Mouse (Mus musculus): ENCODE measurements around the gene Ptpre.
A peak's percentile ranks its signal among the peaks of the same experiment; 100 is the strongest.
"Not testable (repeated sequence)": the region's sequence is repeated elsewhere in the genome, so short reads cannot be mapped to it uniquely, and the experiment has no call there.

Gene Ptpre

DNA sequence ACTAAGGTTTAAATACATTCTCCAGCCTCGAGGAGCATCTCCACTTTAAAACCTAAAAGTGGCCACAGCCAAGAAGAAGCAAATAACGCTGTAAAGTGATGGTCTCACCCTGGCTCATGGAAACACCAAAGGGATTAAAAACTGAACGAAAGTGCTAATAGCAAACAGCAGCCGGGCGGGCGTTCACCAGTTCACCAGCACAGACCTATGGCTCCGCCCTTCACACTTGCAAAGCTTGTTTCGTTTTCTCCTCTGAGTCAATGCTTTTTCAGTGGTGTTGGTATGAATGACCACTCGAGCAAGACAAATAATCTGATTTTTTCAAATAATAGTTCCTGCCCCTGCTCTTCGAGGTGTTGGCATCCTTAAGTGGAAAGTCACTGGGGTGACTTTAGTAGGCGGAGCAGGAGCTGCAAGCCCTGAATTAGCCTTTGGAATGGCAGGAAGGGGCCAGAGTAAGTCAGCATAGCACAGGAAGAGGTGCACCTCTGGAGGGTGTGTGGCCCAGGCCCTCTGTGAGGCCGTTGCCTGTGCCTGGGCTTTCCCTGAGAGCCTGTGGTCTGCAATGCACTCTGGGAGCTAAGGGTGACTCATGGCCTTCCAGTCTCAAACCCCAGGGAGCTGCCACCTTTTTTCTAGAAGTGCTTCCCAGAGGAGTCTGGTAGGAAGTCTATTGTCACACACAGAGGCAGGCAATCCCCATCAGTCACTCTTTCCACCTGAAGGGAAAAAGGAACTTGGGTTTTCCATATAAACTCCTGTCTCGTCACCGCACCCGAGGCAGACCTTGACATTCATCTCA is 67.9 kb downstream of the Ptpre start:
- peak; percentile 73 for DNase-seq (ENCODE audit: low read depth)

DNA sequence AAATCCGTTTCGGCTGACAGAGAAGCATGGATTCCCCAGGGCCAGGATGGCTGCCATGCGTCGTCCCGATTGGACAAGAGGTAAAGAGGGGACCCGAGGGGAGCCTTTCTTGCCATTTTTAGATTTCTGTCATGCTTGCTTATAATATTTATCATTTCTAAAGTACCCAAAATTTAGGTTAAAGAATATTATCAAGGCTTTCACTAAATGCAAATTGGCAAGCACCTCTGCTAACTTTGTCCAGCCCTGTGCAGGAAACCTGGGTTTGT is 68.5 kb downstream of the Ptpre start:
- DNase-seq (ENCODE audit: low read depth): no peak

DNA sequence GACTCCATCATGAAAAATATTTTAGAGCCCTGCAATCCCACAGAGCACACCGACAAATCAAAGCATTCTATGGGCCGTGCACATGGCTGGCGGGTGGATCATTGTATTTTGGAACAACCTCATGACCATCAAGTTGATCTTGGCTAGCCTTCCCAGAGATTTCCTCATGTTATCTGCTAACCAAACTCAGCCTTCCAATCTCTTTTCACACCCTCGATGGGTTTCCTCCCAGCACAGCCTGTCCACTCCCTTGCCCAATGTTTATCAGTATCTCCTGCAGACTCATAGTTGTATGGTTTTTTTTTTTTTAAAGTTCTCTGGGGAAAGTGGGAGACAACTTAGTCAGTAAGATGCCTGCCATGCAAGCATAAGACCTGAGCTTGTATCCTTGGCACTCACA is 70.9 kb downstream of the Ptpre start:
- DNase-seq (ENCODE audit: low read depth): no peak

DNA sequence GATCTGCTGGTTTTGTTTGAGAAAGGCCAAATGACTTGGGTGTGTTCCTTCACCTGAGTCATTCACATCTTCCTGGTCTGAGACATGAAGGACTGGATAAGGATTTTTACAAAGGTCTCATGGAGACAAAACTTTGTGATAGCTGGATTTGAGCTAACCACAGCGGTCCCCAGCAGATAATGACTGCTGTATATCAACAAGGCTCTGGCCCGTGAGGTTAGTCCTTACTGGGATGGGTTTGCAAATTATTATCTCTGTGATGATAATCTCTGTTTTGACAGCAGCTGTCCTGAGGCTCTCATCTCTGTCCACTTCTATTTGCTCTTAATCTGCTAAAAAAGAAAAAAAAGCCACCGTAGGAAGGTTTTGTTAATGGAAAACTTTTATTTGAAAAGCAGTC is 71.7 kb downstream of the Ptpre start:
- DNase-seq (ENCODE audit: low read depth): no peak

DNA sequence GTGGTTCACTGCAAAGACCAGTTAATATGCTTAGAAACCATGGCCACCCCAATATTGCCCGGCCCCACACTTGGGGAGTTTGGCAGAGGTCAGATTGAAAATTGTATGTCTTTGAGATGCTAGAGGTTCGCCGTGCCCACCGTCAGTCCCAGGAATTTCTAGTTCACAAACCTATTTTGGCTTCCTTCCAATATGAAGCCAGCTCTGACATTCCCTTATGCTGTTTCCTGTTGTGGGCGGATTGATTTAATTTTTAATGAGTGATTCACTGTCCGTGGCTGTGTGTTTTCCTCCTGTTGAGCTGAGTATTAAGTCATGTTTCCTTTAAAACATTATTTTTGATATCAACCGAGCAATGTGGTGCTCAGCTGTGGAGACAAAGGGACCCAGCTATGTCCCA is 72.4 kb downstream of the Ptpre start:
- no peak for DNase-seq (ENCODE audit: low read depth)

DNA sequence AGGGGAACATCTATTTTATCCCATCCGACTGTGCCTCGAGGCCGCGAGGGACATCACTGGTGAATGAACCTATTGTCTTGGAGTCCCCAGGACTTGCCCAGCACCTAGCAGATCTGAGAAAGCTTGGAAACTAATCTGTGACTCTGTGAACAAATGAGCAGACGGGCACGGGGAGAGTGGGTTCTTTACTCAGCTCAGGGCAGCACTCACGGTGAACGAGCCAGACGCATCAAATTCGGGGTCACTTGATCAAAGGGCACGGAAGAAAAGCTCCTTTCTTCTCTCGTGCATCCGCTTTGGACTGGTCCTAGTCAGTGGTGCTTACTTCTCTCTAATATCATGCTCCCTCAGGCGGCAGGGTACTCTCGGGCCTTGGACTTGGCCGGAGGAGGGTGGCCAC is 75.0 kb downstream of the Ptpre start:
- no peak for DNase-seq (ENCODE audit: low read depth)

DNA sequence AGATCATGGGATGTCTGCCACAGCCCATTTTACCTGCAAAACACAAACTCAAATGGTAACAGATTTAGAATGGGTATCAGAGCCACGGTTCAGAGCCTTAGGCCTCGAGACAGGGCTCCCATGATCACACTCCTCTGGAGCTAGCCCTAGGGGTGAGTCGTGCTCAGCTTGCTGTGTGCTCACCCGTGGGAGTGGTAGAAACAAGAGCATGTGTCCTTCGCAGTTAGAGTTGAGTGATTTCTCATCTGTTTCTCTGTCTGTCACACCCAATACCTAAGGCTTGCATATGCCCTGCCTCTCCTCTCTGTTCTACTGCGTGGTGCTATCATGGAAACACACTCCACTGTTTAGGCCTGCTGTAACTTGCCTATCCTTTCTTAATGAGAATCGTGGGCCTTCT is 75.5 kb downstream of the Ptpre start:
- DNase-seq (ENCODE audit: low read depth): no peak

DNA sequence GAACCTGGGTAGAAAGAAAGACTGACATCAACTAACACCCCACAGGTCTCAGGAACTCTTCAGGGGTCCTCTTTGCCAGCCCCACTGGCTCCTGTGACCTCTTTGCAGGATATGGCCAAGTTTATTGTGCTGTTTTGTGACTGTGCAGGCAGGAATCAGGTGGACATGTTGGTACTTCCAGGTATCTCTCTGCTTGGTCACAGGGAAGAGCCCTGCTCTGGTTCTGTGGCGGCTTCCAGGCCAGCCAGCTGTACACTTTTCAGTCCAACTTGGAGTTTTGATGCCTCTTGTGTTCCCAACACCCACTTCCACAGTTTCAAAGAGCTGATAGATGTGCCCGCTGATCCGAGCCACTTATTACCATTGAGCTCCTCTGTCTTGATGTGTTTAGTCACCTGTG is 76.1 kb downstream of the Ptpre start:
- no peak for DNase-seq (ENCODE audit: low read depth)

DNA sequence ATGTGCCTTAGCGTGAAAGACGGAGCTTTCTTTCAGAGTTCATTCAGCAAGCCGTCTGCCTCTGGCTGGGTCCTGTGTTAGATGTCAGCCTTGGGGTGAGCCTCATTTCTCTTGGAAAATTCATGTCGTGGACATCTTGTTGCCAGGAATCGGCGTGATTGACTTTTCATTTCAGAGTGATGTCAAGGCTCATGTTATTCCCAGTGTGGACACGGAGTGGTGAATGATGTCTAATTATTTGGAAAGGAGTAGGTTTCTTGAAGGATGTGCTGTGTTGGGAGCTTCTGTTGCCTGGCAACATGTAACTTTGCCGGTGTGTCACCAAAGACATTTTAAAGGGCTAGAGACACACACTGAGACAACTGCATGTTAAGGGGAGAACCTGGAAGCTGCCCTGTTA is 77.6 kb downstream of the Ptpre start:
- DNase-seq (ENCODE audit: low read depth): no peak

DNA sequence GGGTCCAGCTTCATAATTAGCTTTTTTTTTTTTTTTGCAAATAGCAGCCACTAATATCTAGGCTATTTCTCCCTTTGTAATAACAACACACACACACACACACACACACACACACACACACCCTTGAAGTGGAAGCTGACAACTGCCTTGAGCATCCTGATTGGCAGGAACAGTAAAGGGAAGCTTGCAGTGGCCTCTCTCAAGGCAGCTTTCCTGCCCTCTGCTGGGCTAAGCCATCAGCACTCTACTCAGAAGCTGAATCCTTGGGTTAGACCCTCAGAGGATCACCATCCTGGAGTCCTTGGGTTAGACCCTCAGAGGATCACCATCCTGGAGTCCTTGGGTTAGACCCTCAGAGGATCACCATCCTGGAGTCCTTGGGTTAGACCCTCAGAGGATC is 79.2 kb downstream of the Ptpre start:
- DNase-seq (ENCODE audit: low read depth): not testable (repeated sequence)

DNA sequence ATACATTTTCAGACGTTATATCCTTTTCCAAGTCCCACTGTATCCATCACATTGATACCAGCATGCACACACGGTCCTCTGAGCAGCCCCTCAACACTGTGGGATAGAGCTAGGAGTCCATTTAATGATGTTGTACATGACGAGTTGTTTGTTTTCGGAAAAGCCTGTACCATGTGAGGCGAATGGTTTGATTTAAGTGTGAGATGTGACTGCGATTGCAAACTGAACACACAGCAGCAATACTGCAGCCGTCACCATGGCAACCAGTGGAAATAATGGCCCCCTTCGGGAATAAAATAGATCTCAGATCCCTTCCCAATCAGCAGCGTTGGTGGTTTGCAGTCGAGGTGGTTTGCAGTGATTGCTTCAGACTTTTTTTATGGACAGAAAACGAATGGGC is 80.5 kb downstream of the Ptpre start:
- DNase-seq (ENCODE audit: low read depth): no peak

DNA sequence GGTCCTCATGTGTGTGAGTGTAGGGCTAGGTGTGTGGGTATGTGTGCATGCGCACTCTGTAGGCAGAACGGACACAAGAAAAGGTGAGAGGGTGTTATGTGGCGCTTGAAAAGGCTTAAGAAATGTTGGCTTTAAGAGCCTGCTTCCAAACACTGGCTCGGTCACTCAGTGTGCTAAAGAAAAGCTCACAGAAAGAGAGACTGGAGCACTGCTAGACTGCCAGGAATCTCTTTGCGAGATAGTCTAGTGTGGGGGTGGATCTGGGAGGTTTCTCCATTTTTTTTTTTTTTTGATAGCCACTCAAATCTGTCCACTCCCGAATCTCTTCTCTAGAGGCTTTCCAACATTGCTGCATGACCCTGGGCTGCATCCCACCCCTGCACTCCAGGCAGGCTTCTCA is 84.4 kb downstream of the Ptpre start:
- no peak for DNase-seq (ENCODE audit: low read depth)

DNA sequence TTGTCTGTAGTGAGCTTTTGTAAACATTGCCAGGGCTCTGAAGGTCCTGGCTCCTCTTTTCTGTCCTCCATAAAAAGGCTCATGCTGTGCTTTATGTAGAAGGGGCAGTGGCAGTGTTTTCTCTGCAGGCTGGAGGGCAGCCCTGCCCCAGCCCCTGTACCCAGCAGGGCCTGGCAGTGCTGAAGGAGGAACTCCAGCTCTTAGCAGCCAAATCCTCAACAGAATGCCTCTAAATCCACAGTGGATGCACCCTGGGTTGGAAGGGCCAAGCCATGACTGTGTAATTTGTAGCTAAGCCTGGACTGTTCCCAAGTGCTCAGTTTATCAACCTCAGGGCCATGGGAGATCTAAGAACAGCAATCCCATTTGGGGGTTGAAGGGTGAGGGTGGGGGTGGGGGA is 85.0 kb downstream of the Ptpre start:
- DNase-seq (ENCODE audit: low read depth): no peak

DNA sequence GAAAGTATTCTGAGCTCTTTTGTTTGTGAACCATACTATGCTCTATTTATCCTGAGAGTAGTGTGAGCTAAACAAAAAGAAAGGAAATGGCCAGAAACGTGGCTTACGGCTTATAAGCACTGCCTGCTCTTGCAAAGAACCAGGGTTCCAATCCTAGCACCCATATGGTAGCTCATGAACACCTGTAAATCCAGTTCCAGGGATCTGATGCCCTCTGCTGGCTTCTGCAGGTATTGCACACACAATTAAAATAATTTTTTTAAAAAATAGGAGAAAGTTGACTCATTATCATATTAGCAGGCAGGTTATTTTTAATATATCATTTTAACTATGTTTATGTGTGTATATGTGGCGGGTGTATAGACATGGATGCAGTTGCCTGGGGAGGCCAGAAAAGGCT is 87.6 kb downstream of the Ptpre start:
- no peak for DNase-seq (ENCODE audit: low read depth)

DNA sequence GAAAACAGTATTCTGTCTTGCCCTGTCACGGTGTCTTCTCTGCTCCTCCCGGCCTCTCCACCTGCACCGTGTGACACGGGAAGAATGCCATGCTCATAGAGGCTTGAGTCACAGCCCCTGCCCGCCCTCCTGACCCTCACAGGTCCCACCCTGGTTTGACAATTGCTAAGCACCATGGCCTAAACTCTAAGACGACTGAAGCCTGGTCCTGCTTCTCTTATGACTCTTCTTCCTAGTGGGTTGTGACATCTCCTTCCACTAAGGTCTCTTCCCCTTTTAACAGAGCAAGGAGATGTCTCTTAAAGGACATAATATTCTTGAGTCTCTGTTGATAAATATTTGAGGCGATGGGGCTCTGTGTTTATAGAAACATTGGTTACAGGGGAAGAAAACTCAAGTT is 91.1 kb downstream of the Ptpre start:
- no peak for DNase-seq (ENCODE audit: low read depth)

DNA sequence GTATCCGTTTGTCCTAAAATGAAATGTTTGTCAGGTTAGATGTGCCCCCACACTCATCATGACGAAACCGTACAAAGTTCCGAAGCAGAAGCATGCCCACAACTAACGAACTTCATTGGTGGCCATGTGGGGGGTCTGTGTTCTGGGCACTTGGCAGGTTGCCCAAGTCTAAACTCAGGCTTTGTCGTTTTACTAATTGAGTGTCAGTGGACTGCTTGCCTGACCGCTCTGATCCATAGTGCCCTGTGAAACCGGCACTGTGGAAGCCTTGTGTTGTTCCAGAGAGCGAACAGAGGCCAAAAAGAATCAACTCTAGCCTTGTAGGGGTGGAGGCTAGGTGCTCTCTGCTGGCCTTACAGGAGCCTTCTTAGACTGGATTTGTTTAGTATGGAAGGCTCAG is 91.7 kb downstream of the Ptpre start:
- no peak for DNase-seq (ENCODE audit: low read depth)

DNA sequence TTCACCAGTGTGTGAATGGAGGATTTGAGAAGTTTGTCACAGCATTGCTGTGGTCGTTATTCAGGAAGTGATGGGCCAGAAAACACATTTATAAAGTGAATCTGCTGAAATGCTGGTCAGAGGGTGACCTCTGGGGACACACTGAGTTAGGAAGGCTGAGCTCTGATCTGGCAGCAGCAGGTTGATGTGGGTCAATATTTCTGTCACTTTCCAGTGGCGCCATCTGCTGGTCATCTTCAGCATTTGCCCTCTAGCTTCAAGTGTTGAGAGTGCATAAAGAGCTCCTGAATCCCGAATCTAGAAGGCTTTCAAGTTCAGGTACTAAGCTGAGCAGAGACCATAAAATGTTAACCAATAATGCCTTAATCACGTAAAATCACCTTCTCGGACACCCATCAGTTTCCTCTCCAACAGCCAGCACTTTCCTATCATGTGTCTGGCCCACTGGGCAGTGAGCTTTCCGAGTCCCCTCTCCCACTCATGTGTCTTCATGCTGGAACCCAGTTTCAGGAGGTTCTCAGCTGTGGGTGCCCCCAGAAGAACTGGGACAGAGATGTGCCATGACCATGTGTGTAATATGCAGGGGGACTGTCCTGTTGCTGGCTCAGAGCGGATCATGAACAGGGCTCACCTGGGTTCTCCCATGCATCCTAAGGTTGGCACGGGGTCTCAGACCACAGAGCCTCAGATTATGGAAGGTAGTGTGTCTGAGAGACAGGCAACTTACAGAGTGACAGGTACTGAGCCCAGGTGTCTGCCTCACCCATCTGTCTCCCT is 94.7 kb downstream of the Ptpre start:
- peak; percentile 68 for DNase-seq (ENCODE audit: low read depth)

DNA sequence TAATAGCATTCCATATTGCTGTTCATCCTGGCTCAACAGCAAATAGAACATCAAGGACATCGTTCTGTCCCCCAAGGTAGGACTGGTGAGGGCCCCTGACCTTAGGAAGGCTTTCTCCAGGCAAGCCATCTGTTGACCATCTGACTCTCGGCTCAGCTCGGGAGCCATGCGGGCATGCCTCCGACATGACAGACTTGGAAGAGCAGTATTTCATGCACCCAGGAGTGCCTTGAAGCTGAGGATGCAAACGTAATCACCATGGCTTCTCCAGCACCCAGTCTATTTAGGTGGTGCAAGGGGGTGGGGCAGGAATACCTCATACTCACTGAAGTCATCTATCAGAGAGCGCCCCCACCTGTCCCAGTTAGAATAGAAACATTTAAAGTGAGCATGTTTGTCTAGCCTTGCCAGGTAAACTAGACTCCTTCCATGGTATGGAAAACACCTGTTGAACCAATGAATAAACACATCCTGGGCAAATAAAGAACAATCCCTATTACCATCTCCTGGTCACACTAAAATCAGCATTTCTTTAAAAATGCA is 95.5 kb downstream of the Ptpre start:
- DNase-seq (ENCODE audit: low read depth): no peak

DNA sequence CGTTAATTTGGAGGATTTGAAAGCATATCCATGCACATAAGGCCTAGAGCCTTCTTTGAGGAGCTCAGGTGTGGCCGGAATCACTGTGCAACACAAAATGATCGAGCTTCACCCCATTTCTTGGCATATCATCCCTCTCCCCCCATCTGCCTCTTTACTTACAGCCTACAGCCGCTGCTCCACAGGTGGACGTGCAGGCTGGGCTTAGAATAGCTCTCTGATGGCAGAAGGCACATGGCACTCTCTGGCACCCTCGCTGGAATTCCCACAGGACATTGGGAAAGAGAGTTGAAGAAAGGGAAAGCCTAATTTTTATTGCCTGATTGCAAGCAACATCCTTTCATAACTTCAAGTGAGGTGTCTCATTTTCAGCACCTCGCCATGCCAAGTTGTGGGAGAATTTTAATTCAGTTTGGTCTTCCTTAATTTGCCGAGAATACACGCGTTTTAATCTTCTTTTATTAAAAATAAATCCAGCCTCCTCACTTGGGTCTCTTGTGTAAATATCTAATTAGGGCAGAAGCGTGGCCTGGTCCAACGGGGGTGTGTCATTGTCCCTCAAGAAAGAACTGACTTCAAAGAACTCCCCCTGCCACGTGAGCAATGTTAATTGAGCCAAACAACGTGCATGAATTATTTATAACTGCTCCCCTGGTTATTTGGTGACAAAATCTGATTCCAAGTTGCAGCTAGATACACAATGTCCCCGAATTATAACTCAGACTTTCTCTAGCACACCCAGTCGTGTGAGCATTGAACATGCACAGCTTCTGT is 97.8 kb downstream of the Ptpre start:
- DNase-seq (ENCODE audit: low read depth): no peak

DNA sequence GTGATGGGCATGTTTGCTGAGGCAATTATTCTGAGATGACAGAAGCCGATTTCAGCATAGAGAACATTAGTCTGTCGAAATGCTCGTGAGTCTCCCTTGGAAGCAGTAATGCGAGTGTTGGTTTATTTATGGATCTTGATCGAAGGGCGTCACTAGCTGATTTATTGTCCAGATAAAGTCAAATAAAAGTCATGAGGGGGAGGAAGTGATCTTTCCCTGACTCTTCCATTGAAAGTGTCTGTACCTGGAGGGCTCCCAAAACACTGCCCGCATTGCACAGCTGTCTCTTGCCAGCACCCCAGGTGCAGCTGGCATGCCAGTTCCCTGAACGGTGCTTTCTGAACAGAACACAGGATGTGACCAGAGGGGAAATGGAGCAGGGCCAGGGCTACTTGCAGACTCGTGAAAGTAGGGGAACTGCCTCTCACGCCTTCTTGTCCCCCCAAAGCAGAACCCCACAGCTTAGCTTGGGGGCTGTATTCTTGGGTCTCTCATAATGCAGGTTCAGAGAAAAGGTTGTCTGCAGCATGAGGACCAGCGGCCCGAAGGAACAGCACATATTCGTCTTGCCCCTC is 100.2 kb downstream of the Ptpre start:
- no peak for DNase-seq (ENCODE audit: low read depth)

DNA sequence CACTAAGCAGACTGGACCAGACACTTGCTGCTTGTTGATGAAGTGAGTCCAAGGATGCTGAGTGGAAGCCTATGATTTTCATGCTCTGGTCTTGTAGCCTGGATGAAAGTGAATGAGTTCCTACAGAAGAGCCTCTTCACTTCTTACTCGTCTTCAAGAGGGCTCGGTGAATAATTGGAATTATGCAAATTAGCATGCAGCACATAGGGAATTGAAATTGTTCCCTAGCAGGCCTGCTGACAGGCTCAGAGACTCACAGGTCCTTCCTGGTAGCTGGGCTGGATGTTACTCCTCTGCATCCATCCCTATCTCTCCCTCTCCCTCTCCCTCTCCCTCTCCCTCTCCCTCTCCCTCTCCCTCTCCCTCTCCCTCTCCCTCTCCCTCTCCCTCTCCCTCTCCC is 102.1 kb downstream of the Ptpre start:
- DNase-seq (ENCODE audit: low read depth): no peak

DNA sequence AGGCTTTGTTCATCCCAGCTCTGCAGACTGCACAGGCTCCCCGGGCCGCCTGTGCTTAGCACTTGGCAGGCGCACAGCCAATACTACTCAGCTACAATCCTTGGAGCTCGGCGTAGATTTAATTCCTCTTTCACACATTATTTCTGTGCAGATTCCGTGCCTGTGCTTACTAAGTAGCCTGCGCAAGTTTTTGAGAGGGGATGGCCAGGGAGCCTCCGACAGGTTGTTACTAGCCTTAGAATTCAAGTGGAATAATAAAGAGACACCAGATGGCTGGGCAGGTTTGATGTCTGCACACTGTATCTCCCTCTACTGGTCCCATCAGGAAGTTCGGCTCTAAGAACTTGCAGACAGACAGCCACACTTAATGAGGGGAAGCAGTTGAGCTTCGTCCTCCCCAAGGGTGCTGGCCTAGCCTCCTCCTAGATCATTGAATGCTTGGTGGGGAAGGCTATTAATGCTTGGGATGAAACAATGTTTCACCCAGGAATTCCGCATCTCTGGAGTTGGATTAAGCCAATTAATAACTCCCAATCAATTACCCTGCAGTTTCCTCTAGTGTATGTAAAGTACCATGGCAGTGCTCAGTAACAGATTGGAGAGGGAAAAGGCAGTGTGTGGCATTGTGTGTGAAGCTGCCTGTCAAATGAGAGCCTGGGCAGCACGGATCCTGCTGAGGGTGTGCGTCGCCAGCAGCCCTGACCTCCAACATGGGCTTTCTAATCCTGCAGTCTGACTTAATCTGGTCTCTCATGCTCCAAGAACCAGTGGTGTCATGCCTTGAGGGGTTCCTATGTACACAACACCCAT is 104.6 kb downstream of the Ptpre start:
- peak; percentile 26 for DNase-seq (ENCODE audit: low read depth)
